Mouse (Mus musculus) heart, adult 11 months (tissue): ENCODE data around the gene Rab38.
A peak's percentile ranks its signal among the peaks of the same experiment; 100 is the strongest.

Source experiments
- DNase-seq: peaks from one replicate; pipeline ENCODE4 v3.0.0; 2022

Rab38 gene

DNA sequence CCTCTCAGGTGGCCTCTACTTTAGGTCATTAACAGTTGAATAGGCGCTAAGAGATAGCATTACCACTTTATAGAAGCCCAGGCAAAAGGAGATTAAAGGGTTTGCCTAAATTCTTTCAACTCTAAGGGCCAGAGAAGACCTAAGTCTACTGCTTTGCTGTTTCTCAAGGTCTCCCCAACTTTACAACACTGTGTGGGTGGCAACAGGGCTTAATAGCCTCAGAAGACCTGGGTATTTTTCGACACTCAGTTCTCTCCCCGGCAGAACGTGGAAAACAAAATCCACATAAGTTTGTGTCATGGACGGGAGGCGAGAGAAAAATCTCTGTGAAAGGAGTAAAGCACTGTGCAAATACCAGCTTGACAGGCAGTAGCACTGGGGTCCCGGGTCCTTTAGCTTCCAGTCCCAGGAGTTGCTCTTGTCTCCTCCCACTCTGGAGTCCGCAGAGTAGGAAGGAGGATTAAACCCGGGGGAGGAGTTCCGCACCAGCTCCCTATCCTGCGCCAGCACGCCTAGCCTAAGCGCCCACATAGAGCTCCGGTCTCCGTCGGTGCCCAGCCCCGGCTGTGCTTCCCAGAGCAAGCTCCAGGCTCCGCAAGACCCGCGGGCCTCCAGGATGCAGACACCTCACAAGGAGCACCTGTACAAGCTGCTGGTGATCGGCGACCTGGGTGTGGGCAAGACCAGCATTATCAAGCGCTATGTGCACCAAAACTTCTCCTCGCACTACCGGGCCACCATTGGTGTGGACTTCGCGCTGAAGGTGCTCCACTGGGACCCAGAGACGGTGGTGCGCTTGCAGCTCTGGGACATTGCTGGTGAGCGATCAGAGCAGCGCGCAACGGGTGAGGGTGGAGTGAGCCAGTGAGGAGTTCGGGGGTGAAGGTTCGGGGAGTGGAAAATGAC lies at the start of gene Rab38:
TSS of gene Rab38 (plus strand) at position 488 of the 906 bp plus-strand sequence.
- peak; percentile 89 for DNase-seq

DNA sequence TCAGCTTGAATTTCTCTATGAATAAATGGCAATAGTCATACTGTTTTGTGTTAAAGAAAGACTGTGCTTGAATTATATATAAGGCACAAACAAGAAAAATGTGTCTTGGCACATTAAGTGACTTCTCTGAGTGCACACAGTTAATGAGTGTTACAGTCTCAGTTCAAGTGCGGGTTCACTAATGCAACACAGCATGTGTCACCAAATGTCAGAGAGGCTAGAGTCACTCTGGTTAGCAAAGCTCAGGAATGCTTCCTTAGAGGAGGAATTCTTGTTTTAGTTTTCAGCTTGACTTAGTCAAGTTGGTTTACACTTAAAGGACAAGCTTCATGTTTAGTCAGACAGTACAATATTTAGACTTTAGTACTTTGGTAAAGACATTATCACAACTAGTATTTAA lies 35.5 kb upstream of the Rab38 start:
- DNase-seq = no peak

DNA sequence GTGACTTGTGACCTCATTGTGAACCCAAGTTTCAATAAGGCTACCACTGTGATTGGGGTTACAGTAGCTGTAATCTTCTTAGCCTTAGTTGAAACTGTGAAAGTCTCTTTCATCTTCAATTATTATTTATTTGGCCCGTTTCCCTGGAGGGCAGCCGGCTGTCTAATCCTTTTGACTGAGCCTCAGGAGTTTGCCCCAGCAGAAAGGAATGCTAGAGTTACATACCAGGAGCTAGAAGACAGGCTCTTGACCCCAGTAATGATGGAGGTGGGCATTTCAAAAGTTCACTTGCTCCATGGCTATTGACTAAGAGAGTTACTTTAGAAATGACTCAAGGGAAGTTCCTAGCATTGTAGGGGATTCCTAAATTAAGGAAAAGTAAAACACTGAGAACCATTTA lies 34.3 kb upstream of the Rab38 start:
- DNase-seq = no peak

DNA sequence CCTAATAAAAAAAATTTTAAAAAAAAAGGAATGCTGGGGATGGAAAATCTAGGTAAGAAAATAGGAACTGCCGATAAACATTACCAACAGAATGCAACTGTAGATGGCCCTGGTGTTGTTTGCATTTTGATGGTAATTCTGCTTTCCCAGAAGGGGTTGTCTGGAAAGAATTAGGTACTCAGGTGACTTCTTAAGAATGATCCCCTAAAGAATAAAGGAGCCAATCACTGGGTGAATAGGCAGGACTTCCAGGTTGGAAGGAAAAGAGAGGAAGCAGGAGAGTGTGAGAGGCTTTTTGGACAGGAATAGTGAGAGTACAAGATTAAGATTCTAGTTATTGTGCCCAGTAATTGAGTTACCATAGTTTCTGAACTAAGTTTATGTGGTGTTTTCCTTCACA lies 24.8 kb upstream of the Rab38 start:
- DNase-seq = no peak

DNA sequence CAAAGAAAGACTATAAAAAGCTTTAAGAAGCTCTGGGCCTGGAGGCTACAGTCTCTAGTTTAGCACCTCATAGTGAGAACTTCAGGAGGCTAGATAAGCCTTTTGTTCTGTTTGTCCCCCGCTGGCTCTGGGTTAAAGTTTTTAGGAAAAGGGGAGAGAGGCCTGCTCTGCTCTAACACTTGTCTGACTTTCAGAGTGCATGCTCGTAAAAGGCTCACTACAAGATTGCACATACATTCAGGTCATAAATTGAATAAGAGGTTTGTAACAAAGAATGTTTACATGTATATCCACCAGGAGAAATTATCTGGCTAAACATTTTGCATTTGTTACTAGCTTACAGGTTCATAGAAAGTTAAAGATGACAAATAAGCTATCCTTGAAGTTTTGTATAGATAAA lies 23.6 kb upstream of the Rab38 start:
- peak; percentile 9 for DNase-seq

DNA sequence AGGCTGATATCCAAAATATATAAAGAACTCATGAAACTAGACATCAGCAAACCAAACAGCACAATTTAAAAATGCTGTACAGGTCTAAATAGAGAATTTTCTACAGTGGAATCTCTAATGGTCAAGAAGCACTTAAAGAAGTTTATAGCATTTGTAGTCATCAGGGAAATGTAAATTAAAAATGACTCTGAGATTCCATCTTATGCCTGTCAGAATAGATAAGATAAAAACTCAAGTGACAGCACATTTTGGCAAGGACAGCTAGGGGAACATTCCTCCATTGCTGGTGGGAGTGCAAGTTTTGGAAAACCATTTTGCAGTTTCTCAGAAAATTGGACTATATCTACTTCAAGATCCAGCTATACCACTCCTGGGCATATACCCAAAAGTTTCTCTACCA lies 8.3 kb upstream of the Rab38 start:
- no peak for DNase-seq

DNA sequence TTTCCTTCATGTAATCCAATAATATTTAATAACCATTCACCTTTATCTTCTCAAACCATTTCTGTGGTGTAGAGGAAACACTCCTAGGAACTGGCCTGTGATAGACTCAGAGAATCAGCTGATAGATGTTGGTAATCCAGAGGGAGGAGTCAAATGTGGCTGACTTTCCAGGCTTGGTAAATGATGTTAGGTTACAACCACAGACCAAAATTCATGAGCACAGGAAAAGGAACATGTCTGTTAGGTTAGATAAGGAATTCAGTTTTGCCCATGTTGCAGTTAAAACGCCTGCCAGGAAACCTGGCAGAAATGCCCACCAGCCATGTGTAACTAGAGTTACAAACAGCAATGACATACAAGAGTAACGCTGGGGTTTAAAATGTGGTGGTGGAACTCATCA lies 6.2 kb upstream of the Rab38 start:
- no peak for DNase-seq

DNA sequence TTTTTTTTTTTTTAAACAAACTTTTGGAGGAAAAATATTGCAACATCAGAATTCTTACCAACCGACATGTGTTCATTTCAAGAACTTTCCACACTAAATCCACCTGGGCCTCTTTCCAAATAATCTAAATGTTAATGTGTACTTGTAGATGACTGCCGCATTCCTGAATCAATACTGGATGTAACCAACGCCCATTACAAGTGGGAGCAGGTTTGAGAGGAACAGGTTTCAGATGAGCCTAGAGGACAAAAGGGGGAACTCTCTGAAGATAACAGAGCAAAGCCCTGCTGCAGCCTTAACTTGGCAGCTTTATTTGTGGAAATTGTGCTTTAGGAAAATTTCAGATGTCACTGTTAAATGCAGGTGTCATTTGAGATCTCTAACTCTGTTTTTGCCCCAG lies 4.3 kb upstream of the Rab38 start:
- peak; percentile 44 for DNase-seq

DNA sequence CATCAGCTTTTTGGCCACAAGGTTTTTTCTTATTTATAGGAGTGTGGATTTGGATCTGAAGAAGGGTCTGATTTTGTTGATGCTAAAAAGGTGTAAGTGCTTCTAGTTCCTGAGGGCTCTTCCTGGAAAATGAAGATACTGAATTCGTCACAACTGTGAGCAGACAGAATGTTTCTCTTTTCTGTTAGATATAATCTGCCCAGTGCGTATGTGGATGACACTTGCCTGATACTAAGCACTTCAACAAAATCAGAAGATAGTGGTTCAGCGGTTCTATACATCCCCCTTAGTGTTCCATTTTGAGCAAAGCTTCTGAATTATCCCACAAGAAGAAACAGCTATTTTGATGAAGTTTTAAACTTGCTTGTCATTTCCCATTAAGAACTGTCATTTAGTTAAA lies 2.6 kb upstream of the Rab38 start:
- peak; percentile 9 for DNase-seq

DNA sequence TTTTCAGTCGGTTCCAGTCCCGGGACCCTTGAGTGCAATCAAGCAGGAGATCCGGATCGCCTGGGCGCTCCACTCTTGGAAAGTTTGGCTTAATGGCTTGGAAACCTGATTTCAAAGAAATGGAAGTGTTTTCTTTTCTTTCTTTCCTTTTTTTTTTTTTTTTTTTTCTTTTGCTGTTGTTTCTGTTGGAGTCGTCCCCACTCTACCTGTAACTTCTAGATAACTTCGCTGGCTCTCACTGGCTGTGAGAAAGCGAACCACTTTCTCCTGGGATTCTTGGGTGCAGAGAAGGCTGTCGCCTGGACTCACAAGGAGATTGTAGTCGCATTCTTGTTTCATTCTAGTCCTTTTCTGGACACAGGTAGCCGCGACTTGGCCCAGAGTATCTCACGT lies 615 bp downstream of the Rab38 start:
- DNase-seq = no peak

DNA sequence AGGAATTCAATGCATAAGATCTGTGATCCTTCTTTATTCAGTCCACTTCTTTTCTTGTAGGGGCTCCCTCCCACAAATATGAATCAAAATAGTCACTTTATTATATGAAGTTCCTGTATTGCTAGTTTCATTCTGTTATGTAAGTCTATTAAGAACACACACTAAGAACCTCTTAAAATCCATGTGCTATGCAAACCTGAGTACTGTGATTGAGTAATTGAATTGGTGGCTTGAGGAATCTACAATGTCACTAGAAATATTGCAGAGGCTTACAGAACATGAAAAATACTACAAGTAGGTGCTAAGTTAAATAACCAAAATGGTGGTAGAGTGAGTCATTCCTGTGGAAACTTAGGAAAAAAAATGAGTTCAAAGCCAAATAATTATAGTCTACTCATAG lies 10.2 kb downstream of the Rab38 start:
- no peak for DNase-seq

DNA sequence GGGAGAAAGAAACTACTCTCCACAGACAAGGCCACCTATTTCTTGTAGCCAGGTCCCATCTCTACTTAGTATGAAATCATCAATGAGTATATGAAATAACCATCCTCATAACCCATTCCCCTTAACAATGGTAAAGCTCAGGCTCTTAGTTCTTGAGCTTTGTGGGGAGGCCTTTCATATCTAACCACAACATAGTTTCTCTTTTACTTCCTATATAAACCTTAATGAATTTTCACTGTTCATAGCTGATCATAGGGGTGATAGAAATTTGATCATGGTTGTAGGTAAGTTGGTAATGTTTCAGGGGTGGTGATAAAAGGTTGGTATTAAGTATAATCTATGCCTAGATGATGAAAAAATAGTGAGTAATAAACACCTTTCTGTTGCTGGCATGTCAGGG lies 12.6 kb downstream of the Rab38 start:
- DNase-seq = no peak

DNA sequence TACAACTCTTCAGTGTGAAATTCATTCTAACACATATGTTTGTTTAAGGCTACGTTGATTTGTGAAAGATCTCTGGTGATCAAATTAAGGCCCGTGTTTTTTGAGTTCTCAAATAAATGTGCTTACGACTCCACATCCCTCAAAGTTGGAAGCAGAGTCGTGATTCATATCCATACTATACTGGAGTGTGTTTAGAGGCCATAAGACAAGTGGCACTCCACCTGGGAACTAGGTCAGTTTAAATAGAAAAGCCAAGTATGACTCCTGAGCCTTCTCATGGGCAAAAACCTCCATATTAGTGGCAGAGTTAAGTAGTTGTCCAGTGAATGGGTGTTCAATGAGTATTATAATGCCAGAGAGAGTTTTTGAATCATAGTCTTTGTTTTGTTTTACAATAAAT lies 13.4 kb downstream of the Rab38 start:
- DNase-seq = no peak

DNA sequence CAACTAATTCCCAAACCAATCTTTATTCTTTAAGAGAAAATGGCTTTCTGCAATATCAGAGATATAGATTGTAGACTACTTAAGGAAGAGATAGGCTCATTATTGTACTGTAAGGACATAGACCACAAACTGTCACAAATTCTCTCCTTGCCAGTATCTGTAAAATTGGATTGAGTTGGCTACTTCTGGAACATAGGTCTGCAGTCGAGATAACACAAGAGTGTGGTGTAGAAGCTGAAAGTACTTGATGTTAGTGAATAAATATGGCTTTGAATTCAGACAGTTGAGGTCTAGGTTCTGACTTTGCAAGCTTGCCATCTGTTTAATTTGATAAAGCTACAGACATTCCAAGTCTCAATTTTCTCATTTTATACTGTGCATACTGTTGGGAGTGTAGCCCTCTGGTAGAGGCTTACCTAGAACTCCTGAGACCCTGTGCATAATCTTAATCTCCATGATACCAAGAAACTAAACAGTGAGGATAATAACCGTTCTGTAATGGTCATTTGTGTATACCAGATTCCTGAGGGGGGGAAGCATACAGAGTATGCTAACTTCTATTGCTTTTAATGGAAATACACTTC lies 15.3 kb downstream of the Rab38 start:
- DNase-seq = no peak

DNA sequence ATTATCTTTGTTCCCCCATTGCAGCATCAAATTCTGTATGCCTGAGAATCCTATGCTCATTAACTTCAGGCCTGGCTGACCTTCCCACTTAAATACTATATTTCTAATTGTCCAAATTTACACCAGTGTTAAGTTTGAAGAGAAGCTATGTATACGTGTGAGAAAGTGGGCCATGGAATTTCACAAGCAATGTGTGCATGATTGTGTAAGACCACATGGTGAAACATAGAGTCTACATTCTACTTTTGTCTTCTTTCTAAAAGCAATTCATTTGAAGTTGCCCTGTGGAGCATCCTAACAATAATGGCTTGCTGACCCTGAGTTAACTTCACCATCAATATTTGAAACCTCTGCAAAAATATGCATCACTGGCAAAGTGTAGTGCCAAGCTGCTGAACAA lies 23.2 kb downstream of the Rab38 start:
- DNase-seq = no peak

DNA sequence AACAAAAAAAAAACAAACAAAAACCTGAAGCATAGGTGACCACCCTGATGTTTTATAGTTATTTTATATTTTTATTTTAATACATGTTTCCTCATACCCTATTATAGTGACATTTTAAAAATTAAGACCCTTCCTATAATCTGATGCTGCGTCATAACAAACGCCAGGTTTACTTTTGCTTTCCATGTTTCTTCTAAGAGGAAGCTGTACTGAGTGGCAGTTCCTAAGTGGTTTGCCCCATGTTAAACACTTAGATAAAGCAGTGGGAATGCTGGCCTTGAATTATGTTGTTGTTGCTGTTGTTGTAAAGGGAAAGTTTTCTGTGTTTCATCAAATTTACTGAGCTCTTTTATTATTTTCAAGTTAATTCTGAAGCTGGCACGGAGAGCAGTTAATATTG lies 27.8 kb downstream of the Rab38 start:
- DNase-seq = no peak

DNA sequence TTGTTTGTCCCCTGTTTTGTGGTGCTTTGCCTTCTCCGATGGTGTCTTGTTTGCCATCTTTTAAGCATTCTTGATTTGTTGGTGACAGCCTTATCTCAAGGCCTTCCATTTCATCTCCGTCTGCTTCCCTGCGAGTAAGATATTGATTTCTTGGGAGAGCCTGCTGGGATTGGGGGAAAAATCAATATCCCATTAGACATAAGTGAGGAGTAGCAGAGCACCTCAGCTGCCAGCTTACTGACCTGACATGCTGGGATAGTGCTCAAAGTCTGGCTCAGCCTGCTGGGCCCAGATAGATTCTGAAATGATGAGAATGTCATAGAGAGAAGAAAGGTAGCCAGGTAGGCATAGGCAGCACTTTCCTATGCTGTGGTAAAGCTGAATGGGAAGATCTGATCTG lies 37.7 kb downstream of the Rab38 start:
- peak; percentile 82 for DNase-seq

DNA sequence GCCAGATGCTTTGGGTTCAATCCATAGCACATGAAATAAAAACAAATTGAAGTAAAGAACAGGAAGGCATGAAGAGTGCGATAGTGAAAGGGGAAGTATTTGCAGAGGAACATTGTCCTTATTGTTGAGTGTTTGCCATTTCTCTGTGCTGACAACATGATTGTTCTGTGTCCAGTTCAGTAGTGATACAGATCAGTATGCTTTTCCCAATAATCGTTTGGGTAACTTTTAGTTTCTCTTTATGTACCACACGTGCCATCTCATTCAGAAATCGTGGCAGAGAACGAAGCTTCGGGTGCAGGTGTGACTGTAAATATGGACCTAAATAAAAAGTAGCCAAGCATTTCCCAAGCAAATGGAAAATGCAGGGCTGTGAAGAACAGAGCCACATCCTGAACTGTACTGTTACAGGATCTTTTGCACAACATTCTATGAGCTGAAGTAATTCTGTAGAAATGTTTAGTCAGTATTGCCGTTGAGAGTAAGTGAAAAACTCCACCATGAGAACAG lies 52.1 kb downstream of the Rab38 start:
- DNase-seq = no peak

DNA sequence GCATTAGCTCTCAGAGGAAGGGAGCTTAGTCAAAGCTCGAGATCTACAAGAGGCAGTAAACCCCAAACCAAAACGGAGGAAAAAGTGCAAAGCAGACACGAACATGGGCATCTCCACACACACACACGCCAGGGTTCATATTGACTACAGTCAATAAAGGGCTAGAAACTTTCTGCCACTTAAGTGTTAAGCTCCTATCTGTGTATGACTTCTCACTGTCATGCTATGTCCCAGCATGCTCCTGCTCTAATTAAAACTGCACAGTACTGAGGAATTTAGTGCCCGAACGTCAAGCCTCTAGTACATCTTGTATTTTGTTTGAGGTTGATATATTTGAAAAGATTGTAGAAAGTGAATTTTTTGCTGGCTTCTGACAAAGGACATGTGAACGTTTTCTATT lies 52.6 kb downstream of the Rab38 start:
- DNase-seq = no peak

DNA sequence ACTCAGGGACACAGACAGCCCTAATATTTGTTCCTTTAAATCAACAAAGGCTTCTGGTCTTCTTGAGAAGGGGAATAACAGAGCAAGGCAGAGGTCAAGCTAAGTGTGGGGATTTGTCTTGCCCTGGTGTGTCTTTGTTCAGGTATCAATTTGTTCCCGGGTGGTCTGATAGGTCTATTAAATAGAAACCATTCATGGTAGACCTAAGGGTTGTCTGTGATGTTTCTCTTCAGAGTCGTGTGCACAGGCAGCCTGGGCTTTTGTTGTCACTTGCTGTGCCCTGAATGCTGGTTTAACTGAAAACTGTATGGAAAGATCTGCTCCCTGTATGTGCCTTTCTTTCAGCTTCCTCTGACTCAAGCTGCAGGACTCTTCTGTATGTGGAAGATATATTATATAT lies 60.9 kb downstream of the Rab38 start:
- DNase-seq = no peak

DNA sequence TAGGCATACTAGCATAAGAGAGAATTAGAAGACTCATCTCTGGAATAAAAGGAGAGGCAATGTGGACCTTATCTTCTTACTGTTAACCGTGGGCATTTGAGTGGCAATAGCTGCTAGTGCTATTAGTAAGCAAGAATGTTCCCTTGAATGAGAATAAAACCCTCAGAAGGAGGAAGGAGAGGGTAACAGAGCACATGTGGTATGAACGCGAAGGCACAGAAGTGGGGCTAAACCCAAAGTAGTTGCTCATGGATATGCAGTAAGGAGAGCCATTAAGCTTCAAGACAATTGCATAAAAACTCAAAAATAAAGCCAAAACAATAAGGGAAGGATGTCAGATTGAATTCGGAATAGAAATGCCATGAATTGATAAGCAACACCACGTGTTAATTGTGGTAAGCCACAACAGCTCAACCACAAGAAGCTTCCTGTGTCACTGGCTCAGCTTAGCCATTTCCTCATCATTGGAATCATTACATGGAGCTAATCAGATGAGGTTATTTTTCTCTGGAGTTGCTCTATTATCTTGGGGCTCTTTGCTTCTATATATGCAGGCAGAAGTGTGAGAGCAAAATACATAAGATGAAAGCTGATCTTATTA lies 72.2 kb downstream of the Rab38 start:
- DNase-seq = no peak

DNA sequence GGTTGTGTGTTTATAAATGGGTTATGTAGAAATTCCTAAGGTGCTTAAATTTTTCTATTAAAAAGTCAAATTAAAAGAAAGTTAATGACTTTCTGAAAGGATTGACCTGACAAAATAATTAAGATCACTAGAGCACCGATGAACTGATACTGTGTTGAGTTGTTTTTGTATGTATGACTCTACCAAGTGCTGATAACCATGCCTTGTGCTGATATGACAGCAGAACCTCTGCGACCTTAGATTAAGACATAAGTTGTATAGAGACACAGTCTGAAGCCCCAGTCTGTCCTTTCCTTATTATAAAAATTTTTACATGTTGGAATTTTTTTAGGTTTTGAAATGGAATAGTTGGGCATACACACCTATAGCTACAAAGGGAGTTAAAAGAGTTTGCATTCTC lies 79.7 kb downstream of the Rab38 start:
- DNase-seq = no peak

DNA sequence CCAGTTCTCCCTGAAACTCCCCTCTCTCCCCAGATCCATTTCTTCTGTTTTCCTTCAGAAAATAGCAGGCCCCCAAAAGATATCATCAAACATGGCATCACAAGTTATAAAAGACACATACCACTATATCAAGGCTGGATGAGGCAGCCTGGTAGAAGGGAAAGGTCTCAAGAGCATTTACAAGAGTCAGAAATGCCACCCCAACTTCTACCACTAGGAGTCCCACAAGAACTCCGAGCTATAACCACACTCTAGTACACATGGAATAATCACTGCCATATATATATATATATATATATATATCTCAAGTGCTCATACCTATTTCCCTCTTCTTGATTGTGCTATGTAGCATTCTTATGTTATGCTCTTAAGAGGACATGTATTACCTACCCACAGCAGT lies 92.4 kb downstream of the Rab38 start:
- DNase-seq = no peak

DNA sequence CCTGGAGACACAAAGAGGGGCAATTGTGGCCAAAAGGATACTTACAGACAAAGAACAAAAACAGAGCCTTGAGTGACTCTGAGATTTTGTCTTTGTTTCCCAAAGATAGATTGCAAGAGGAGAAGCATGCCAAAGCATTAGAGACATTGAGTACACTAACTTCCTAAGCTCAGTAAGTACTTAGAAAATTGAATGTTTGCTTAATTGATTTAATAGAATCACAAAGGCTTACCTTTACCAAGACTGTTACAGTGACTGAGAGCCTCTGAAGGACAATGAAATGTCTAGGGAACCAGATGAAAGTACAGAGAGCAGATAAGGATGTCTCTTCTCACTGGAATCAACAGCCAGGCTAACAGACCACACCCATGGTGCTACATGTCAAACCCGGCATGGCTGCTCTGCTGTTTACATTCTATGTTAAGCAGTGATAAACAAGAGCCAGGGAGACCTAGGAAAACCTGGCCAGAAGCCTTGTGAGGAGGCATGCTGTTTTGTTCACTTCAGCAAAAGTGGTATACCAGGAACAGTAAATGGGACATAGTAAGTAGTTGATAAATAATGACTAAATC lies 97.1 kb downstream of the Rab38 start:
- DNase-seq = no peak
